Mouse (Mus musculus): Measurements from ENCODE around the gene Tmed8. TPM values are rescaled to one million over a fixed set of nuclear protein-coding genes. Genes with fewer than 3 reads are reported as not detected.

Gene Tmed8
- polyA plus RNA-seq, 1 experiment, result 22.1 TPM

DNA sequence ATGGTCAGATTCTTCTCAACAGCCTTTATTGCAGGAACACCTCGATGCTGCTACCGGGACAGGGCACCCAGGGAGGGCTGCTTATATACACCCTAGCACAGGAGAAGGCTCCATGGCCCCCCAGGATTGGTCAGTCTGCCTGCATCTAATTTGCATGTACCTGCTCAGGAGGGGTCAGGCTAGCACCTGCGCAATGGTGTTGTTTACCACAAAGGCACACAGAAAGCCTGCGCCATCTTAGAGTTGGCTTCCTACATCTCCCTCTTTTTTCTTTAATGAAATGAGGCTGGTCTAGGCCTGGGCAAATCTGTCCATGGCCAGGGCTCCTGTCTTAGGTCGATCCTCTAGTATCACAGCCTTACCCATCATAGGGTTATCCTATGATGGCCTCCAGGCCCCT lies 50.8 kb downstream of the Tmed8 start:
- no peaks in the 10 kb centered on the region for H3K4me1 ChIP-seq (ENCODE audit: control insufficient read depth, insufficient read depth, low read length)
- H3K27me3 ChIP-seq (ENCODE audit: control insufficient read depth, insufficient read depth, low read length), result no peaks in the 10 kb centered on the region
- TF ChIP-seq POLR2A (IDR thresholded peaks at IDR 0.05; ENCODE audit: borderline replicate concordance, insufficient read depth, low read length) (no peak), CTCF (IDR thresholded peaks at IDR 0.05; ENCODE audit: borderline replicate concordance, insufficient read depth, low read depth, low read length) (no peak)
- H3K27ac ChIP-seq (ENCODE audit: insufficient read depth, low read length), result no peak overlapping the region
- WGBS, result 97% methylated on average over 5 of the region's 5 CpGs
- no peak overlapping the region for H3K4me3 ChIP-seq (replicated peaks; ENCODE audit: insufficient read depth, low read depth, low read length)
- peak in 1 of 2 experiments; percentile 8 for DNase-seq

DNA sequence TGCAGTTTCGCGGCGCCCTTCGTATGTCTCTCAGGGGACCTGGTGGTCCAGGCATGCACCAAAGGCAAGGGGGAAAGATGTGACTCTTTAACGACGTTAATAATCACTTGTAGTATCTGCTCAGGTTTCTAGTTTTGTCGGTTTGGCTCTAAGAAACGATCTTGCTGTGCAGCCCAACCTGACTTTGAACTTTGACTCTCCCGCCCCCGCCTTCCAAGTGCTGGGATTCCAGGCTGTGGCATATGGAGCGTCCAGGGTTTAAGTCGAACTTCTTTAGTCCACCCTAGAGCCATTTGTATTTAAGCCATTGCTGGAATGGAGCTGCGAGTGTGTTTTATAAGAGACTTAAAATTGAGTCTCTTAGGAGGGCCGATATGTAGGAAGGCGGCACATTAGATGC lies 52.1 kb downstream of the Tmed8 start:
- no peak for DNase-seq
- Histone ChIP-seq H3K4me1 (ENCODE audit: control insufficient read depth, insufficient read depth, low read length) (no peaks in the 10 kb centered on the region), H3K4me3 (replicated peaks; ENCODE audit: insufficient read depth, low read depth, low read length) (peak overlapping the region; percentile 100), H3K27ac (ENCODE audit: insufficient read depth, low read length) (peak overlapping the region; percentile 80; the same call in 1 of the 2 replicates), H3K27me3 (ENCODE audit: control insufficient read depth, insufficient read depth, low read length) (no peaks in the 10 kb centered on the region)
- 10% methylated on average over 15 of the region's 15 CpGs for WGBS
- no peak for TF ChIP-seq POLR2A (IDR thresholded peaks at IDR 0.05; ENCODE audit: borderline replicate concordance, insufficient read depth, low read length)
- TF ChIP-seq CTCF (IDR thresholded peaks at IDR 0.05; ENCODE audit: borderline replicate concordance, insufficient read depth, low read depth, low read length), result no peak

DNA sequence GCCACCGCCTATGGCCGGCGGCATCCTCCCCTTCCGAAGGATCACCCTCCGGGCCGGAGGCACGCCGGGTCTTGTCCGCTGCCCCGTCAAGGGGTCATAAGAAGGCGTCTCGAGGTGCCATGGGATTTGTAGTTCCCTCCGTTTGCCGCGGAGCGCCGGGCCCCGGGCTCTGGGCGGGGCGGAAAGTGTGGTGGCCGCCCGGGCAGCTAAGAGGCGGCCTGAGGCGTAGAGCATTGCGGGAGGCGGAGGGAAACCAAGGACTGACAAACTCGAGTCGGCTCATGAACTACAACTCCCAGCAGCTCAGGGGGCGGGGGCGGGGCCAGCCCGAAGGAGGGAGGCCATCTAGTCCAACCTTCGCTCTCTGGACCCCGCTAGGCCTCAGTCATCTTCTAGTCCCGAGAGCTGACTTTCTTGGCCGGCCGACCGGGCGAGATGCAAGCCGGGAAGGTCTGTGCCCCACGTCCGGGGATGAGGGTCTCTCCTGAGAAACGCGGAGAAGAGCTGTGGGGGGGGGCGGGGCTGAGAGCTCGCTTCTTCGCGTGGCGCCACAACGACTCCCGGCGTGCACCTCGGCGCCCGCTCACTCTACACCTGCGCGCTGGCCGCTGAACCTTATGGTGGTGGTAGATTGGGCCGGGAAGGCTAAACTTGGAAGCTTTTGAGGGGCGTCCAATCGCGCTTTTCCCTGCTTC lies 52.7 kb downstream of the Tmed8 start, which contains the start of gene Pomt2:
Gene Pomt2 (minus strand): TSS at position 574 of the 695 bp plus-strand sequence.
- Histone ChIP-seq H3K27me3 (ENCODE audit: control insufficient read depth, insufficient read depth, low read length) (no peaks in the 10 kb centered on the region), H3K27ac (ENCODE audit: insufficient read depth, low read length) (peak within 1 kb of the TSS; percentile 80), H3K4me1 (ENCODE audit: control insufficient read depth, insufficient read depth, low read length) (no peaks in the 10 kb centered on the region), H3K4me3 (replicated peaks; ENCODE audit: insufficient read depth, low read depth, low read length) (peak within 1 kb of the TSS; percentile 100)
- DNase-seq, result peak; percentile 93 to 97
- under 1% methylated on average over 61 of the region's 61 CpGs for WGBS
- TF ChIP-seq POLR2A (IDR thresholded peaks at IDR 0.05; ENCODE audit: borderline replicate concordance, insufficient read depth, low read length) (peak; percentile 62), CTCF (IDR thresholded peaks at IDR 0.05; ENCODE audit: borderline replicate concordance, insufficient read depth, low read depth, low read length) (no peak)

DNA sequence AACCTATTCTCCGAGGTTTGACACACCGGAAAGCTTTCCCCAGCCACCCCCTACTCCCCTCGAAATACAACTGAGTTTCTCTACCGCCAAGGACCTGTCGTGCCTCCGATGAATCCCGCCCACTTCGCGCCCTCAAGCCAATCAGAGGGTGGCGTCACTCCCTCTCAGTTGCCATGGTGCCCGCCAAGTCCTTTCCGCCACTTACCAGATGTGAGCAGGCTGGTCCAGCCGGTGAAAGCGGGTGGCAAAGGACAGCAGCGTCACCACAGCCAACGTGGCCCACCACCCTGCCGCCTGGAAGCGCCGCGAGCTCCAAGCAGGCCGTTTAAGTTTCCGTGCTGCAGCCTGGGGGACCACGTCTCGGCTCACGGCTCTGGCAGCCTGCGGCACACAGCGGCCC lies 53.3 kb downstream of the Tmed8 start, which contains the start of gene Gstz1:
Gene Gstz1 (plus strand): TSS at position 200 of the 400 bp plus-strand sequence.
- WGBS, result 0% methylated on average over 27 of the region's 27 CpGs
- Histone ChIP-seq H3K27ac (ENCODE audit: insufficient read depth, low read length) (peak within 1 kb of the TSS; percentile 80), H3K4me1 (ENCODE audit: control insufficient read depth, insufficient read depth, low read length) (no peaks in the 10 kb centered on the region), H3K4me3 (replicated peaks; ENCODE audit: insufficient read depth, low read depth, low read length) (peak within 1 kb of the TSS; percentile 100), H3K27me3 (ENCODE audit: control insufficient read depth, insufficient read depth, low read length) (no peaks in the 10 kb centered on the region)
- peak; percentile 83 for DNase-seq
- no peak for TF ChIP-seq CTCF (IDR thresholded peaks at IDR 0.05; ENCODE audit: borderline replicate concordance, insufficient read depth, low read depth, low read length)
- no peak for TF ChIP-seq POLR2A (IDR thresholded peaks at IDR 0.05; ENCODE audit: borderline replicate concordance, insufficient read depth, low read length)

DNA sequence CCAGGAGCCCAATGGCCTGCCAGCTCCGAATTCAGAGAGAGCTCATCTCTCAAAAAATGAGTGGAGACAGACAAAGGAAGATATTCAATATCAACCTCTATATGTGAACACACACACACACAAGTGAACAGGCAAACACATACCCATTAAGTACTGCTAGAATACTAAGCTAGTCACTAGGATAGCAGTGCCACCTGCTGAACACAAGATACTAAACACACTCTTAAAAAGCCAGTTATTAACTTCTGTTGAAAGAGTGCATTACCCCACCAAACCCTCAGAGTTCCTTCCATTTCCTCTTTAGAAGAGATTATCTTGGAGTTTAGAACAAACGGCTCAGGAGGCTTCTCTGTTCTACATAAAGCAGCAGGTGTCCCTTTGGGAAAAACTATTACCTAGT lies 58.1 kb downstream of the Tmed8 start:
- TF ChIP-seq POLR2A (IDR thresholded peaks at IDR 0.05; ENCODE audit: borderline replicate concordance, insufficient read depth, low read length) (no peak), CTCF (IDR thresholded peaks at IDR 0.05; ENCODE audit: borderline replicate concordance, insufficient read depth, low read depth, low read length) (no peak)
- H3K27ac ChIP-seq (ENCODE audit: insufficient read depth, low read length), result no peak overlapping the region
- no peak for DNase-seq
- H3K4me1 ChIP-seq (ENCODE audit: control insufficient read depth, insufficient read depth, low read length), result no peaks in the 10 kb centered on the region
- no peak overlapping the region for H3K4me3 ChIP-seq (replicated peaks; ENCODE audit: insufficient read depth, low read depth, low read length)
- H3K27me3 ChIP-seq (ENCODE audit: control insufficient read depth, insufficient read depth, low read length), result no peaks in the 10 kb centered on the region
- WGBS, result 63% methylated on average over 2 of the region's 2 CpGs

DNA sequence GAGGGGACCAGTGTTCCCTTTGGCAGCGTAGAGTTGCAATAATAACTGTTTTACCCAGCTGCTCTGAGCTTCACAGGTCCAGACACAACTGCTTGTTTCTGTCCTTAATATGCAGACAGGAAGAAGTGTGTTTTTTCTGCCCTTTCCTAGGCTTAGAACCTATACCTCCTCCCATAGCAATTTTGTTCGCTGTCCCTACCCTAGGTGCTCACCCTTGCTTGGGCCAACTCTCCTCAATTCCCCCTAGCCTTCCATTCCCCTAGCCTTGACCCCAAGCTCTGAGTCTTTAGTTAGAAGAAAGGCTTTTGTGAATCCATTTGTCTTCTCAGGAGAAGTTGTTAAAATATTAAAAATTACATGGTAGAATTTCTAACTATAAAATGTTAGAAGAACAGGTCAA lies 61.5 kb downstream of the Tmed8 start:
- H3K4me1 ChIP-seq (ENCODE audit: control insufficient read depth, insufficient read depth, low read length), result no peaks in the 10 kb centered on the region
- WGBS, result 81% methylated on average over 2 of the region's 2 CpGs
- no peak overlapping the region for H3K27ac ChIP-seq (ENCODE audit: insufficient read depth, low read length)
- no peaks in the 10 kb centered on the region for H3K27me3 ChIP-seq (ENCODE audit: control insufficient read depth, insufficient read depth, low read length)
- no peak for TF ChIP-seq CTCF (IDR thresholded peaks at IDR 0.05; ENCODE audit: borderline replicate concordance, insufficient read depth, low read depth, low read length)
- TF ChIP-seq POLR2A (IDR thresholded peaks at IDR 0.05; ENCODE audit: borderline replicate concordance, insufficient read depth, low read length), result no peak
- no peak overlapping the region for H3K4me3 ChIP-seq (replicated peaks; ENCODE audit: insufficient read depth, low read depth, low read length)
- no peak for DNase-seq

DNA sequence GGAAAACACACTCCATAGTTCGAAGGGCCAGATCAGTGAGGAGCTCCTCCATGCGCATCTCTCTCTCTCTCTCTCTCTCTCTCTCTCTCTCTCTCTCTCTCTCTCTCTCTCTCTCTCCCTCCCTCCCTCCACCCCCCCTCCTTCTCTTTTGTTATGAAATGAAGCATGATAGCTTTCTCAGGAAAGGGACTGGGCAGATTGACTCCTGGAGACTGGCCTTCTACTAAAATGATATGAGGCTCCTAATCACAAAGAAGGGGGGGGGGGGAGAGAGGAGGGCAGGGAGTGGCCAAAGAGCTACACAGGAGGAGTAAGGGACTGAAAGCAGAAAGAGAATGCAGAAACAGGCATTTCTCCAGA lies 61.9 kb downstream of the Tmed8 start:
- TF ChIP-seq POLR2A (IDR thresholded peaks at IDR 0.05; ENCODE audit: borderline replicate concordance, insufficient read depth, low read length) (no peak), CTCF (IDR thresholded peaks at IDR 0.05; ENCODE audit: borderline replicate concordance, insufficient read depth, low read depth, low read length) (no peak)
- no peak overlapping the region for H3K4me3 ChIP-seq (replicated peaks; ENCODE audit: insufficient read depth, low read depth, low read length)
- H3K27me3 ChIP-seq (ENCODE audit: control insufficient read depth, insufficient read depth, low read length), result no peaks in the 10 kb centered on the region
- WGBS, result 48% methylated on average over 2 of the region's 2 CpGs
- no peak for DNase-seq
- no peak overlapping the region for H3K27ac ChIP-seq (ENCODE audit: insufficient read depth, low read length)
- H3K4me1 ChIP-seq (ENCODE audit: control insufficient read depth, insufficient read depth, low read length), result no peaks in the 10 kb centered on the region

Data from cerebellum, adult 2 months (tissue).